Mouse (Mus musculus): ENCODE data around the gene Bcar1.

The Bcar1 gene

GRCm38 (mm10) chr8:111769296-111769695 is 25.7 kb upstream of the Bcar1 start:
- no peak for DNase-seq

GRCm38 (mm10) chr8:111768651-111769050 is 25.0 kb upstream of the Bcar1 start:
- DNase-seq = no peak

GRCm38 (mm10) chr8:111765616-111766015 is 22.0 kb upstream of the Bcar1 start:
- no peak for DNase-seq

GRCm38 (mm10) chr8:111765096-111765495 is 21.5 kb upstream of the Bcar1 start:
- no peak for DNase-seq

GRCm38 (mm10) chr8:111760708-111761107 is 17.1 kb upstream of the Bcar1 start:
- no peak for DNase-seq

- DNase-seq = no peak
Measured at GRCm38 (mm10) chr8:111758817-111759216, 15.2 kb upstream of the Bcar1 start.

- no peak for DNase-seq
Measured at GRCm38 (mm10) chr8:111757599-111757998, 14.0 kb upstream of the Bcar1 start.

GRCm38 (mm10) chr8:111754736-111755135 is 11.1 kb upstream of the Bcar1 start:
- DNase-seq = no peak

- no peak for DNase-seq
Measured at GRCm38 (mm10) chr8:111754088-111754487, 10.5 kb upstream of the Bcar1 start.

GRCm38 (mm10) chr8:111748766-111749165 is 5.2 kb upstream of the Bcar1 start:
- no peak for DNase-seq

- no peak for DNase-seq
Measured at GRCm38 (mm10) chr8:111747866-111748649, 4.4 kb upstream of the Bcar1 start.

GRCm38 (mm10) chr8:111746582-111747465 is 3.2 kb upstream of the Bcar1 start:
- no peak for DNase-seq

GRCm38 (mm10) chr8:111745591-111746418 is 2.2 kb upstream of the Bcar1 start:
- peak; percentile 63 for DNase-seq

GRCm38 (mm10) chr8:111745086-111745485 is 1.5 kb upstream of the Bcar1 start:
- no peak for DNase-seq

GRCm38 (mm10) chr8:111743101-111743791 is 363 bp downstream of the Bcar1 start:
- no peak for DNase-seq

- peak; percentile 57 for DNase-seq
Measured at GRCm38 (mm10) chr8:111742261-111743037, 1.2 kb downstream of the Bcar1 start.

- peak; percentile 50 for DNase-seq
Measured at GRCm38 (mm10) chr8:111741556-111741955, 2.1 kb downstream of the Bcar1 start.

- DNase-seq = no peak
Measured at GRCm38 (mm10) chr8:111740994-111741393, 2.6 kb downstream of the Bcar1 start.

GRCm38 (mm10) chr8:111740301-111740711 is 3.3 kb downstream of the Bcar1 start:
- DNase-seq = no peak

GRCm38 (mm10) chr8:111739604-111740003 is 4.0 kb downstream of the Bcar1 start:
- no peak for DNase-seq

- no peak for DNase-seq
Measured at GRCm38 (mm10) chr8:111738867-111739266, 4.7 kb downstream of the Bcar1 start.

Data from right cerebral cortex, adult 18-20 months (tissue).